Mouse (Mus musculus) frontal cortex, postnatal 25 days (tissue): ENCODE measurements around the gene Ltb.

Experiments
- DNase-seq, 2 experiments: peaks; one replicate each; pipeline ENCODE4 v3.0.0; 2022; ENCODE audit warnings: low spot score in 2 of 2

Gene Ltb

DNA sequence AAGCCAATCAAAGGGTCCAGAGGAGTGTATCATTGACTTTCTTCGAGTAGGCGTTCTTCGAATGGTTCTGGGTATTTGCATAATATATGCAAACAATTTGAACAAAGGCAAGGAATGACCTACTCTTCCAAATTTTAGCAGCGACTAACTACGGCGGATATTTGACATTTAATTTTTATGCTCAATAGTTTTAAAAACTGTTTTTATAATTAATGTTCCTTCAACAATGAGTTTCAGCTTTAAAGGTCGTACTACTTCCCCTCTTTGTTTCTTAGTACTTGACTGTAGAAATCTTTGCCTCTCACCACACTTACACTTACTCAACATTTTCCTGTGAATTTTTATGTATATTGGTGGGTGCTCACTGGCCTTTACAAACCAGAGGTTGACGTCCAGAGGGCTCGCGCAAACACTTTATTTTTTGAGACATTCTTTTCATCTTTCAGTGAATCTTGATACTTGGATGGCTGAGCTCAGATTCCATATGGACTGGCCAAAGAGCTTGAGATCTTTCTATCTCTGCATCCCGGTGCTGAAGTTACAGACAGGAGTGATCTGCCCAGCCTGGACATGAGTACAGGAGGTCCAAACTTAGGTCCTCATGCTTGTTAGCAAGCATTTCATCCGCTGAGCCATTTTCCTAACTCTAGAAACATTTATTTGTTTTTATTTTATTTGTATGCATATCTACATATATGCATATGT, 28.6 kb upstream of the Ltb start:
- no peak for DNase-seq

DNA sequence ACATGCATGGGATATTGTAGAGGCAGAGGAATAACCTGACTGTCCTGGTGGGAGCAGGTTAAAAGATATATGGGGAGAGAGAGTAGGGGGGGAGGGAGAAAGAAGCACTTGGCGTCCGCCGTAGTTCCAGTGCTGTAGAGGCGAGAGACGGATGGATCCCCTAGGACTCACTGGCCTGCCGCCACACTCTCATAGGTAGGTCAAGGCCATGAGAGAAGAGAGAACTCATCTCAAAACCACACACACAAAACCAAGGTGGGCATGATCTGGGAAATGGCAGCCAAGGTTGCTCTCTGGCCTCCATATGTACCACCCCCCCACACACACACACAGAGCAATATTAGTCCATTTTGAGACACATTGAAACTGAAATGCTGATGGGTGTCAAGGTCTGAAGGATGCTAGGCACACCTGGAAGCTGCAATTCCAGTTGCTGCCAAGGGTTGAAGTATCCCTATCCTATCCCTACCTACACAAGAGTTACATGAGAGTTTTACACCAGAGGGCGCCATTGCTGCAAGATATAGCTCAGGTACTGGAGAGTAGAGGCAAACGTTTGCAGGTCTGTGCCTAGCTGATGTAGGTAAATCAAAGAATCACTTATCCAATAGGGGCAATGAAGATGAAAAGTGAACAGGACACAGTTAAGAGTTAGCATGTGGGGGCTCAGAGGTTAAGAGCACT, 27.7 kb upstream of the Ltb start:
- peak in 1 of 2 experiments; percentile 45 for DNase-seq

DNA sequence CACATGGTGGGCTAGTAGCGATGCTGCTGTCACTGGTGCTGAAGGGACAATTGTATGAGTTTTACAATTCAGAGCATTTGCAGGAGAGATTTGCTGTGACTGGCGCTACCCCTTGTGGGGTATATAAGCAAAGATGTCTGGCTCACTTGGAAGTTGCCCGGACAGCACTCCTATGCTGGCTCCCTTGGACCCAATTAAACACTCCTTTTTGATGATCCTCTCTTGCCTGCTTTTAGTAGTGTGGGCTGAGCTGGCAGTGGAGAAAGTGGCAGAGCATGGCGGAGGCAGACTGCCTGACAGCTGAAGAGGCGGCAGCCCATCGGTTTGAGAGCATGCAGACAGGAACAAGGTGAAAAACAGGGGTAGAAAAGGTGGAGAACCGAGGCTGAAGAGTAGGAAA, 26.4 kb upstream of the Ltb start:
- no peak for DNase-seq

DNA sequence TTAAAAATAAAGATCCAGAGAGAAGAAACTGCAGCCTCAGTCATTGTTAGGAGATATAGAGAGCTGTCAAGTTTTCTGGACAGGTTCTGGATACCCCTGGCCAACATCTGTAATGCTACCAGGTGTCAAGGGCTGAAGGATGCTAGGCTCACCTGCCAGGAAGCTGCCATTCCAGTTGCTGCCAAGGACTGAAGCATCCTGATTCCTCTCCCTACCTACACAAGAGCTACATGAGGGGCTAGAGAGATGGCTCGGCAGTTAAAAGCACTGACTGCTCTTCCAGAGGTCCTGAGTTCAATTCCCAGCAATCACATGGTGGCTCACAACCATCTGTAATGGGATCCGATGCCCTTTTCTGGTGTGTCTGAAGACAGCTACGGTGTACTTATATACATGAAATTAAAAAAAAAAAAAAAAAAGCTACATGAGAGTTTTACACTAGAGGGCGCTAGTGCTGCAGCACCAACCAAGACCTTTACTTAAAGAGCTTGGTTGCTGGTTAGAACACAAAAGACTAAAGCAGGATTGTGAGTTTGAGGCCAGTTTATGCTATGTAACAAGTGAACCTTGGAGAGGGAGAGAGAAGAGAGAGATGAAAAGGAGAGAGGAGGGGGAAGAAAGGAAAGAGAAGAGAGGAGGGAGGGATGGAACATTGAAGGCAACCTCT, 25.6 kb upstream of the Ltb start:
- DNase-seq = no peak

DNA sequence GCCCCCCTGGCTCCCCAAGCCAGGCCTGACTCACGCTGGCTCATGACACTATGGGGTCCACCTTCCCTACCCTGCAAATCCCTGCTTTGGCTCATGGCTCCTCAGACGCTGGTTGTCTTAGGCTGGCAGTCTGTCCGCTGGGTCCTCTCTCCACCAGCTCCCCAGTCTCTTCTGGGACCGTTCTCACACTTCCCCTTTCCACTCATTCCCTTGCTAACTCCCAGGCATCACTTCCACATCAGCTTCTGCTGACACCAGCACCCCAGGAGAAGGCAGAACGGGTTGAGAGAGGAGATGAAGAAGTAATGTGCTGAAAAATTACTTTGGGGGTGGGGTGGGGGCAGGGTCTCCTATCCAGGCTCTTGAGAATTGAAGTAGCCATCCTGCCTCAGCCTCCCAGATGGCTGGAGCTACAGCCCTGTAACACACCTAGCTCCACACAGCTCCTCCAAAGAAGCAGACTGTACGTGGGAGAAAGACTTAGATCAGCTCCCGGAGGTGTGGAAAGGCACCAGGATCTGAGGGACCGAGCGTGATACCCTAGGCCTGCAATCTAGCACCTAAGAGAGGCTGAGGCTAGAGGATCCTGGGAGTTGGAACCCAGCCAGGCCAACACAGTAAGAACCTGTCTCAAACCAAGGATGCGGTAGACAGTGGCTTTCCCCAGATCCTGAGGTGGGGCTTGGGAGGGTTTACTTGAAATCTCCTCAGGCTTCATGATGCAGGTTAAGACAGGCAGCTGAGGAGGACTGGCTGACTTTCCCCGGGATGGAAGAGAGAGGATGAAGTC, 21.6 kb upstream of the Ltb start:
- DNase-seq = no peak

DNA sequence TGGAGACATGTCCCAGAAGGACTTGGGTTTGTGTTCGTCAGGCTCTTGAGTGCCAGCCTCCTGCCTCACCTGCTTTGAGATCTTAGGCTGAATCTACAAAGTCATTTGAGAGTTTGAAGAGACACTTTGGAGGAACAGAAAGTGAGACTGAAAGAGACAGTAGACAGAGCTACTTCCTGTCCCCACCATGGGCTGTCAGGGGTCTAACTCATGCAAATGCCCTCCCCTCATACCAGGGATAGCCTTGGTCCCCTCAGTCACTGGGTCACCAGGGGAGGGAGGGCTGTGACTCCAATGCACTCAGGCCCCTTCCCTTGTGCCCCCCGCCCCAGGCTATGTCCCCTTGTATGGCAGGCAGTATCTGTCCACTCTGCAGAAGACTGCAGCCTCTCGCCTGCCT, 20.9 kb upstream of the Ltb start:
- DNase-seq = no peak

DNA sequence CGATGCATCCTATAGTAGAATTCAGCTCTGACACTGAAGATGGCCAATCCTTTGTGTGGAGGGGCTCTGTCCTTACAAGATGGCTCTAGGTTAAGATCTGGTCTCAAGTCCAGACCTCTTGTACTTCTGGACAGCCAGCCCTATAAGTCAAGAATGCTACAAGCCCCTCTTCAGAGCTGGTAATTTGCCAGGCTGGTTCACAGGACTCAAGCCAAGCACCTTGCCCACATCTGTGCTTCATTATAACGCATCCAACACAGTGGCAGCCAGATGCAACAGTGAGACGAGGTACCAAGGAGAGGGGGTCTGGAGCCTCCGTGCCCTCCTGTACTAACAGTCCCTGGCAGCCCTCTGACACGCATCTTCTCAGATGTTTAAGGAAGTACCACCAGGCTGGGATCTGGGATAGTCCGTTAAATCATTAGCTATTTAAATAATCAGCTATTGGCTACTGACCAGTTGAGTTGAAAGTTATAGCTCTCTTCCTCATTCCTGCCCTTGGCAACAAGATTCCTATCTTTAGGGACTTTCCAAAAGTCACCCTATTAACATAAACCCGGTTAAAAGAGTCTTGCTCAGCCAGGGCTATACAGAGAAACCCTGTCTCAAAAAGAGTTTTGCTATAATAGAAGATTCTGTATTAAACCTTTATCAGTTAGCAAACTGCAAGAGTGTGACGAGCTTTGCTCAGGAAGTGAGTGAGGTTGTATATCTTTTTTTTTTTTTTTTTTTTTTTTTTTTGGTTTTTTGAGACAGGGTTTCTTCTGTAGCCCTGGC, 19.9 kb upstream of the Ltb start:
- no peak for DNase-seq

DNA sequence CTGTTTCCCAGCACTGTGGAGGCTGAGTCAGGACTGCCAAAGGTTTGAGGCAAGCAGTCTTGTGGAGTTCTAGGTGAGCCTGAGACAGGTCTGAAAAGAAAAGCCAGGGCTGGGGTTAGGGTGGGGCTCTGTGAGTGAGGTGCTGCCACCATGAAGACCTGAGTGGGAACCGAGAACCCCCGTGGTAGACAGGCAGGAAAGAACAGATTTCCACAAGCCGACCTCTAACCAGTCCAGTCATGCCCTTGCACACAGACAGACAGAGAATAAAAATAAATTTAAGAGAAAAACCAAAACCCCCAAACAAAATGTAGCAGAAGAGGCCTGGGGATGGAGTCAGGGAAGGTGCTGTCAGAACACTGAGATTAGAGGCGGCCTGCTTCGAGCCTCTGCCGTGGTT, 18.9 kb upstream of the Ltb start:
- no peak for DNase-seq

DNA sequence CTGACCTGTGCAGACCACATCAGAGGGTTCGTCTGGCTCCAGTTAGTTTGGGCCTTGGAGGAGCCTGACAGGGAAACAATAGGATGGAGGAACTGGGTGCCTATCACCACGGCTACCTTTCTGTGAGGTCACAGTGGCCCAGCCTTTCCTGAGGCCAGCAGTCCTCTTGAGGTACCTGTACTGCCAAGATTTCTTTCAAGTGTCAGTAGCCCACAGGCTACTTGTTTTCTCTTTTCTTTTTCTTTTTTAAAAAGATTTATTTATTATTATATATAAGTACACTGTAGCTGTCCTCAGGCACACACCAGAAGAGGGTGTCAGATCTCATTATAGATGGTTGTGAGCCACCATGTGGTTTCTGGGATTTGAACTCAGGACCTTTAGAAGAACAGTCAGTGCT, 18.3 kb upstream of the Ltb start, which contains the start of gene Aif1:
TSS of gene Aif1 (minus strand) at position 101 of the 400 bp plus-strand sequence.
- no peak for DNase-seq

DNA sequence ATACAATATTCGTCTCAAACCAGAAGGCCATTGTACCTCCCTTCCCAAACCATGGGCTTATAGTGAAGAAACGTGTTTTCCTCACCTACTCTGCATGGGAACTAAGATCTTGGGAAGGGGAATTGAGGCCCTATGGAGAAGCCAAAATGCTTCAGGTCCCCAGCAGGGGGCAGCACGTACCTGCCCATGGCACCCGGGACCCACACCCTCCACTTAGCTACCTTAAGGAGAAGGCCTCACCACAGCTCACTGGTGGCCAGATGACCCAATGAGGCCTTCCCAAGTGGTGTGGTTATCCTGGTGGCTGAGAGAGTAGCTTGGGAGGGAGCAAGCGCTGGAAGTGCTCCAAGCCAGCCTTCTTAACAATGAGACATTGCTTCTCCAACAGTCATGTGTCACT, 15.7 kb upstream of the Ltb start:
- DNase-seq = no peak

DNA sequence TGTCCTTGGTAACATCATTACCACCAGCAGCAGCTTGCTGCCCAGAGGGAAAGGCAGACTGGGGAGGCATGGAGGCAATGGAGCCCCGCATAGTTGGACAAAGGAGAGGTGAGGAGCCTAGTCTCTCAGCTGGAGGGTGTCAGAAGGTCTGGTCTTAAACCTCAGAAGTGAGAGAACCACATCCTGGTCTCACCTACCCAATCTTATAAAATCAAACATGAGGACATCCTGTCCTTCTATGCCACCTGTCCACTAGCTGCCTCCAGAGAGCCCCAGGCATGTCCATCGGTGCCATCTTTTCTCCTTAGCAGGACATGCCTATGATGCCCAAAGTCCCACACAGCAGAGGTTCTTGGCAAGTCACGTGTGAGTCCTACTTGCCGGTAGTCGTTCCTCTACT, 14.1 kb upstream of the Ltb start:
- no peak for DNase-seq

DNA sequence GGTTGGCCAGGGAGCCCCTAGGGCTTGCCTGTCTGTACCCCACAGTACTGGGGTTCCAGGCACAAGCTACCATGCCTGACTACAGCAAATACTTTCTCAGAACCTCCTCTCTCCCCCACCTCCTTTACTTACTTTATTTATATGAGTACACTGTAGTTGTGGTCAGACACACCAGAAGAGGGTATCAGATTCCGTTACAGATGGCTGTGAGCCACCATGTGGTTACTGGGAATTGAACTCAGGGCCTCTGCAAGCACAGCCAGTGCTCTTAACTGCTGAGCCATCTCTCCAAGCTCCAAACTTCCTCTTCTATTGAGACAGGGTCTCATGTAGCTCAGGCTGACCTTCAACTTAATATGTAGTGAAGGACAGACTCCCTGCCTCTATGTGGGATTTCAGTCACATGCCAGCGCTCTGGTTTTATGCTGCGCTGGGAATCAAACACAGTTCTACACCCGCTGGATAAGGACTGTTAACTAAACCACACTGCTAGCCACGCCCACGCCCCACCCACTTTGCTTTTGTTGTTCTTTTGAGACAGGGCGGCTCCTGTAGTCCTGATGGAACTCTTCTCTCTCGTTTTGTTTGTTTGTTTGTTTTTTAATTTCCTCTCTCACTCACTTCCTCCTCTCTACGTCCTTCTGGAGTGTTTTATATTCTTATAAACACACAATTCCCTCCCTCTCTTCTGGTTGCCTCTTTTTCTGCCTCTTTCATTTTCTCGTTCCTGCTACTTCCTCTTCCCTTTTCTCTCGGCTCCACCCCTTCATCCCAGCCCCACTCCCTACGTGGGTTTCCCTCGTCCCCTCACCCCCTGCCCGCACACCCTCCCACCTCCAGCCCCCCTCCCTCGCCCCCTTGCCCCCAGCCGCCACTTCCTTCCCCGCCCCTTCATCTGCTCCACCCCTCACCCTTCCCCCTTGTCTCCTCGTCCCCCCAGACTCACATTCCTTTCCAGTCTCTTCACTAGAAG, 8.3 kb upstream of the Ltb start:
- no peak for DNase-seq

DNA sequence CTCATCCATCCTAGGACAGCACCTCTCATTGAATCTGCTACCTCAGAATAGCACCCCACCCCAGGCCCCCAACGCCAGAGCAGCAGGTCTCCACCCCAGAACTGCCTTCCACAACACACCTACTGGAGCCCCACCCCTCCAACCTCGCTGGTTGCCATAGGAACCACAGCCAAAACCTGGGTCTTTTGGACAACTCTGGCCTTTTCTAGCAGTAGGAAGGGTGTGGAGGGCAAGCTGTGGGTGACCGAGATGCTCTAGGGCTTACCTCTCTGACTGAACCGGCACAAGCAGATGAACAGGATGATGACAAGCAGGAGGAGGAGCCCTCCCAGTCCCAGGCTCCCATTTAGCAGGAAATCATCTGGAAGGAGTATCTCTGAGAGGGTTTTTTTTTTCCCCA, 7.6 kb upstream of the Ltb start:
- DNase-seq = no peak

DNA sequence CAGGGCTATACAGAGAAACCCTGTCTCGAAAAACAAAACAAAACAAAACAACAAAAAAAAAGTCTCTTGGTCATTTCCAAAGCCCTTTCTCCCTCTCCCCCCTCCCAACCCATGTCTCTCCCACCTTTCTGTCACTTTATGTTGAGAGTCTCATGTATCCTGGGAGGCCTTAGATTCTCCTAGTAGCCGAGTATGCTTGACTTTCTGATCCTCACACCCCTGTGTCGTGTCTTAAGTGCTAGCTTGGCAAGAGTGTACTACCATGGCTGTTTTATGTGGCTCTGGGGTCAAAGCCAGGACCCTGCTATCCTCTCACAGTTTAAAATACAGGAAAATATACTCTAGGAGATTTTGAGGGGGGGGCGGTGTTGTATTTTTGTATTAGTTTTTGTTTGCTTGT, 6.9 kb upstream of the Ltb start:
- no peak for DNase-seq

DNA sequence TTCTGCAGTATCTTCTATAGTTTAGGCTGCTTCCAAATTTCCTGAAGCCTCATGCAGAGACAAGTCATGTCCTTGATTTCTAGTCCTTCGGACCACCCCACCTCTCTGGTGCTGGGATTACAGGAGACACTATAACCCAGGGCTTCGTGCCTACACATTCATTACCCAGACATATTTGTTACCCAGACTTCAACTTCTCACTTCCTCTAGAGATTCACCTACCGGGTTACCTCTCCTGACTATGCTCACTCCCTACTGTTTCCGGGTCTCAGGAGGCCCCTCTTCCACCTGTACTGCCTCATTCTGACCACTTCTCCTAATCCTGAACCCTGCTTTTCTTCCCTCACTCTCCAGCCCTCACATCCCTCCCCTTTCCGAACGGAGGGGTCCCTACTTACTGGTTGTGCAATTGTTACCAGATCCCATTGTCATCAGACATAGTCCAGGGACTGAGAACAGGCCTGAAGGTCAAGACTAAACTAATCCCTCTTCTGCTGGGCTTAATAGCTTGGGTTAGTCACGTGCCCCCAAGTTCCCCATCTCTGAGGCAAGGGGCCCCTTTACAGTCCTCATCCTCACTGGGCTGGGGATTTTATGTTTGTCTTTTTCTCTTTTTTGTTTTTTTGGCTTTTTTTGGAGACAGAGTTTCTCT, 6.2 kb upstream of the Ltb start, which contains the start of gene Lst1:
TSS of gene Lst1 (minus strand) at position 481 of the 652 bp plus-strand sequence.
- no peak for DNase-seq

DNA sequence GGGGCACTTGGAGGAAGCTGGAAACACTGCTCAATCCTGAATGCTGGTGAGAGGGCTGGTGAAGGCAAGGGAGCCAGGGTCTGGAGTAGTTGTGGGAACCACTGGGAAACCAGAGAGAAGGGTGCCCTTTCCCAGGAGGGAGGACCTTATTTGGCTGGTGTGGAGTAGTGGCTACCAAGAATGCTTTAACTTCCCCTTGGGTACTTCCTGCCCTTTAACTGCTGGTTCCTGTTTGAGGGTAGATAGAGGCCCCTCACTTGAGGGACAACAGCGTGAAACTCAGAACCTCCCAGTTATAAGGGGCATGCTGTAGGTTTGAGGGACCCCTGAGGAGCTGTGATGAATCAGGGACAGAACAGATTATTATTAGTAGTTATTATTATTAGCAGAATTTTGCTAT, 5.1 kb upstream of the Ltb start:
- DNase-seq = no peak

DNA sequence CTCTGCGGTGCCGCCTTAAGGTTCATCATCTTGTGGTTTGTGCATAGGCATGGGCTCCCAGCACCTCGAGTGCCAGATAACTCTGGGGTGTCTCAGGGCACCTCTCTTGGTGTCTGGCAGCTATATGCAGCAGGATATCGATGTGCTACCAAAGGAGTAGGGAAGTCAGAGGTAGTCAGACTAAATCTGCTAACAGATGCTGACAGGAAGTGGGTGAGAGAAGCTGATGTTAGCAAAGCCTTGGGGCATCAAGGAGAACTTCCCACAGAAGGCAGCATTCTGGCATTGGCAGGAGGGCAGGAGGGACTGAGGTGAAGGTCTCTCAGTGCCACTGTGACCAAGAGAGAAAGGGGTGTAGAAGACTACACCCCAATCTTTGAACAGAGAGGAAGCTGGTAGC, 4.1 kb upstream of the Ltb start:
- no peak for DNase-seq

DNA sequence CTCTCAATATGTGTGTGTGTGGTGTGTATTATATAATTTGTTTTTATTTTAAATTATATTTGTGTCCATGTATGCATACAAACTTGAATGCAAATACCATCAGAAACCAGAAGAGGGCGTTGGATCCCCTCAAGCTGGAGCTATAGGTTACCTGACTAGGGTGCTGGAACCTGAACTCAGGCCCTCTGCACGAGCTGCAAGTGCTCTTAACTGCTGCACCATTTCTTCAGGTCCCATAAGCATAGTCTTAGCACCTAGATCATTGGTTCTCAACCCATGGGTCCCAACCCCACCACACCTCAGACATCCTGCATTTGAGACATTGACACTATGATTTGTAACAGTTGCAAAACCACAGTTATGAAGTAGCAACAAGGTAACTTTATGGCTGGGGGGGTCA, 2.5 kb upstream of the Ltb start:
- no peak for DNase-seq

DNA sequence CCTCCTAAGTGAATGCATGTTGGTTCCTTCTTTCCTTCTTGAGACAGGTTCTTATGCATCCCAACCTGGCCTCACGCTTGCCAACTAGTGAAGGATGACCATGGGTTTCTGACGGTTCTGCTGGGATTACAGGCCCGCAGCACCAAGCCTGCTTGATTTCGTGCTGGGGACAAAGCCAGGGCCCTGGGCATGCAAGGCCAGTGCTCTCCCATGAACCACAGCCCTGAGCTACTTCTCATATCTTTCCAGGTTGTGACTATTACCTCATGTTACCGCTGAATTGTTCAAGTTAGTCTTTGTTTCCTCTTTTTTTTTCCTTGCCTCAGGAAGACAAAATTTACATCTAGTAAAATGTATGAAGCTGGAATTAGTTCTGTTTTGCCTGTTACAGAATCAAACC, 1.3 kb upstream of the Ltb start:
- DNase-seq = no peak
